Mouse (Mus musculus) testis, postnatal 14 days (tissue): ENCODE measurements around the gene Gpbar1.
"Not testable (repeated sequence)": the region's sequence is repeated elsewhere in the genome, so short reads cannot be mapped to it uniquely, and the experiment has no call there.

Experiments
- DNase-seq: peaks from one replicate; pipeline ENCODE4 v3.0.0; 2021; ENCODE audit warnings: low spot score

Gene Gpbar1

DNA sequence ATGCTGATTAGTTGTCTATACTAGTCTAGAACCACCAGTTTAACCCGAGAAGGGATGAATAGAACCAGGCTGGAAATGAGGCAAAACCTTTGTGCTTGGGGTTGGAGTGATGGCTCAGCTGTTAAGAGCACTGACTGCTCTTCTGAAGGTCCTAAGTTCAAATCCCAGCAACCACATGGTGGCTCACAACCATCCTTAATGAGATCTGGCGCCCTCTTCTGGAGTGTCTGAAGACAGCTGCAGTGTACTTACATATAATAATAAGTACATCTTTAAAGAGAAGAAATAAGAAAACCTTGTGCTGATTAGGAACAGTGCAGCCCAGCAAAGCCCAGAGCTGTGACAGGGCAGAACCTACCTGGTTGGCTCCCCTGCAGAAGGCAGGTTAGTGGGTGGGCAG lies 48.6 kb downstream of the Gpbar1 start:
- not testable (repeated sequence) for DNase-seq
